Mouse (Mus musculus) B cell, adult (primary cell): ENCODE data around the gene Zg16. TPM values are rescaled to one million over a fixed set of nuclear protein-coding genes. Genes with fewer than 3 reads are reported as not detected.

Experiments used
- total RNA-seq: library from RNA; stranded (reverse); gene quantifications from 4 replicates; pipeline ENCODE4 v1.2.4, GENCODE M21; 2023; ENCODE audit not compliant: inconsistent age

Gene Zg16
- 2.3 to 4.0 TPM (median 2.6 TPM) in 3 of 4 replicates, not detected in the other for total RNA-seq

DNA sequence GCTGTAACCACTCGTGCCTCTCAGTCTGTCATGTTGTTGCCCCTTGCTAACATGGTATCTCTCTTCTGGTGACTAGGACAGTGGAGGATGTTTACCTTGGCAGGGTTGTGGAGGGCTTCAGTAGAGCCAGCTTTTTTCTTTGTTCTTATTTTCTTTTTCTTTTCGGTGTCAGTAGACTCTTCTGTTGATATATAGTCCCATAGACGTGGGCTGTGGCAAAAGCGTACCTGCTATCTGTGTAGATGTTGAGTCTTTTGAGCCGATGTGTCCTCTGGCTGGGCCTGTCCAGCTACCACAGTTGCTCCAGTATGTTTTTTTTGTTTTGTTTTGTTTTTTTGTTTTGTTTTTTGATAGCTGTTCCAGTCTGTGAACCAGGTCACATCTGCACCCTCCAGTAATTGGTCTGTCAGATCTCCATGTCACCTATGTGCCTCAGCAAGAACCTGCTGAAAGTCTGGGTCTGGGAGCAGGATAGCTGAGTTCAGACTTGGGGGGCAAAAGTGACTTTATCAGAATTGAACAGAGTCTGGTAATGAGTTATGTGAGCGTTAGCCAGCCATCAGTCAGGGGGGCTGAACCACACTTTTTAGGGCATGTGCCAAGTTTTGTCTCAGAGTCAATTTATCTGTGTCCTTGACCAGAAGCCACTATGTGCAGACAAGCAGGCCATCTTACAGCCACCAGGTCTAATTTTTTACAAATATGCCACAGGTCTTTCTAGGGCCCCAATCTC is at the start of gene Zg16:
TSS of gene Zg16 (minus strand) at position 51 of the 733 bp plus-strand sequence.

DNA sequence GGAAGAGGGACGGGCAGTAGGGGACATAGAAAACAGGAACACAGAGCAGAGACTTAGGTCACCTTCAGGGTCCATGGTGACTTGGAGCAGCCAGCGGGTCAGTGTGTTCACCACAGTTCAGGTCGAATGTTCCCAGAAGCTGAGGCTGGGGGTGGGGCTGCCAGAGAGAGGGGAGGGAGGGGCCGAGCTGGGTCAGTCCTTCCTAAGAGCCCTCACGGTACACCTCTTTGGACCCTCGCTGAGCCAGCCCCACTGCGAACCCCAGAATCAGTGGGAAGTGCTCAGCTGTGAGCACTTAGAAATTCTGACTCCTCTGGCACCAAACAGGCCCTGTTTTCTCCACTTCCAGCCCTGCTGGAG is 34.8 kb upstream of the Zg16 start, which contains the start of gene Qprt:
TSS of gene Qprt (minus strand) at position 316 of the 360 bp plus-strand sequence.

GRCm38 (mm10) chr7:127091114-127091896 is 4.2 kb upstream of the Zg16 start, which contains the start of gene AI467606:
AI467606 (plus strand) TSS chr7:127091359.

DNA sequence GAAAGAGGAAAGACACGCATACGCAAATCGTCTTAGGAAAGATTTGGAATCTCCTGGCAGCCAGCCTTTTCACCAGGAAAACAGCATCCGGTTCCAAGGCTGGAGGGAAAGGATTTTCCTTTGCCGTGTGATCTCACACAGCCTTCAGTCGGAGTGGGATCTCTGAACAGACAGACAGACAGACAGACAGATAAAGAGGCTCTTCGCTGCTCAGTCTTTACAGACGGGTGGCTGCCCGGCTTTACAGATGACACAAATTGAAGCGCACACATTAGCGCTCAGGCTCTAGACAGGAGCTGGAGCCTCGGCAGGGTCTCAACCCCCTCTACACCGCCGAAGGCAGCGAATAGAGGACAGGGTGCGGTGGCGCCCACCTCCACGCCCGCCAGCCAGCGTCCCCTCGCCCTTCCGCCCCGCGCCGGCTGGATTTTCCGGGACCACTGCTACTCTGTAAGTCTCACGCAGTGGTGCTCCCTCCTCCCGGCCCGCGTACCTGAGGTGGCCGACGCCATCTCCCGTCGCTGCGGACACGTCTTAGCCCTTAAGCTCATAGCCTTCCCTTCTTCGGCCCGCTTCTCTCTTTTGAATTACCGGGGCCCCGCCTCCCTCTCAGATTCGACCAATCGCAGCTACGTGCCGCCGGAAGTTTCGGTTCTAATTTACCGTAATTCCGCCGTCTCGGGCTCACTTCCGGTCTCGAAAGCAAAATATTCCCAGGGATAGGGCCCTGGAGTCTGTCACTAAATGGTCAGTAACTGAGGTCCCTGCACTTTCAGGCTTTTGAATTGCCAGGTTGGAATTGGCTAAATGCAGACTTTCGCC is 45.1 kb downstream of the Zg16 start, which contains the start of gene Kif22:
TSS of gene Kif22 (minus strand) at position 621 of the 822 bp plus-strand sequence.

GRCm38 (mm10) chr7:127026984-127027726 is 60.0 kb downstream of the Zg16 start, which contains the start of gene Maz:
Maz (minus strand) TSS chr7:127027037.

DNA sequence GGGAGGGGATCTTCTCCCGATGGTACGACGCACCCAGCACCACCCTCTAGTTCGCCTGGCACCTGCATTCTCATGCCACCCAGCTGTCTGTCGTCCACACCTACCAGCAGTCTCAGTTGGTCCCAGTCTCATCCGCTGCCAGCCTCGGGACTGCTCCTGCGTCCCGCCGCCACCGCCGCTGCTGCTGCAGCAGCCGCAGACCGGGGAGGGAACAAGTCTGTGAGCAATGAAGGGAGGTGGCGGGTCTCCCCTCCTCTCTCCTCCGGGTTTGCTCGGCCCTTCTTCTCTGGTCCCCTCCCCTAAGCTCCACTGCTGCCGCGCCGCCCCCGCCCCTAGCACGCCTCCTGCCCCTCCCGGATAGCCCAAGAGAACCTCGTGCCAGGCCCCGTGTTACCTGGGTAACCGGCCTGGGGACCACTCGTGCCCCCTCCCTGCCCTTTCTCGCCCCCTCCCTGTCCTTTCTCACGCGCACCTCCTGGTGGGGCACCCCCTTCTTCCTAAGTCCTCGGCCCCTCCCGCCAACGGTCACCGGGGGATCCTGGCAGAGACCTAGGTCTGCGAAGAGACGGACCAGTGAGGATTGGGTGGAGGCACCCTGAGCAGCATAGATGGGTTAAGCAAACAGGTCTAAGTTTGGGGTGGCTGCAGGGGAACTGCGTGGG is 66.1 kb downstream of the Zg16 start, which contains the start of the genes Gm42742 and Prrt2:
TSS of gene Gm42742 (minus strand) at position 197 of the 662 bp plus-strand sequence.
TSS of gene Prrt2 (minus strand) at position 311 of the 662 bp plus-strand sequence.

GRCm38 (mm10) chr7:127016971-127017949 is 69.9 kb downstream of the Zg16 start, which contains the start of gene Pagr1a:
Pagr1a (minus strand) TSS chr7:127017352.

GRCm38 (mm10) chr7:127016481-127016485 is 70.8 kb downstream of the Zg16 start, which contains the start of gene Pagr1b:
Pagr1b (minus strand) TSS chr7:127016484.

DNA sequence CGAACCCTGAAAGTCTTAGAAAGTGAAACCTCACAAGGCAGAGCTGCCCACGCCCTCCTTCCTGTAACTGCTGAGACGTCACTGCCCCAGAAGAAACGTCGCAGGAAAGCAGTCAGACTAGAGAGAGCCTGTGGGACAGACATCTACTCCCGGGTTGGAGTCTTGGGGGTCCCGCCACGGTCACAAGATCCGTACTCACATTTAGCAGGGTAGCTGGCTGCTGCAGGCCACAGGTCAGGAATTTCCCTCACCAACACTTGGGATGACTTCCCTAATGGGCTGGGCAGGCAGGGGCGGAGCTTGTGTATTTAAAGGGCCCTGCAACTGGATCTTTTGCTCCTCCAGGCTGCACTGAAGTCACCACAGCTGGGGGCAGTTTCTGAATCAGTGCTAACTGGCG is 72.8 kb downstream of the Zg16 start, which contains the start of gene Mvp:
TSS of gene Mvp (minus strand) at position 302 of the 400 bp plus-strand sequence.

Other genes starting within 250 kb of the Zg16 start
- not detected in 4 replicates for gene Doc2a, start 239.9 kb downstream of the Zg16 start, total RNA-seq
- 19.8 to 34.1 TPM (median 25.1 TPM) in 4 replicates for gene Hirip3, start 225.4 kb downstream of the Zg16 start, total RNA-seq
- gene Ino80e, start 225.0 kb downstream of the Zg16 start, total RNA-seq, result 80.6 to 105 TPM (median 95.0 TPM) in 4 replicates
- 86.7 to 99.4 TPM (median 89.7 TPM) in 4 replicates for gene Taok2, start 202.6 kb downstream of the Zg16 start, total RNA-seq
- gene Tmem219, start 164.4 kb downstream of the Zg16 start, total RNA-seq, result 36.7 to 44.6 TPM (median 41.0 TPM) in 4 replicates
- 34.7 to 41.2 TPM (median 38.6 TPM) in 4 replicates for gene Kctd13, start 158.4 kb downstream of the Zg16 start, total RNA-seq
- gene Asphd1, start 137.7 kb downstream of the Zg16 start, total RNA-seq, result not detected in 4 replicates
- 4.5 to 6.9 TPM (median 5.5 TPM) in 4 replicates for gene Sez6l2, start 136.8 kb downstream of the Zg16 start, total RNA-seq
- gene Cdipt, start 111.4 kb downstream of the Zg16 start, total RNA-seq, result 66.9 to 70.5 TPM (median 68.4 TPM) in 4 replicates
- gene Cdiptos, start 111.2 kb downstream of the Zg16 start, total RNA-seq, result 0.54 to 1.4 TPM (median 1.3 TPM) in 4 replicates
- gene Mvp, start 72.7 kb downstream of the Zg16 start, total RNA-seq, result 41.1 to 44.2 TPM (median 42.9 TPM) in 4 replicates
- gene Pagr1b, start 70.8 kb downstream of the Zg16 start, total RNA-seq, result 6.5 to 7.8 TPM (median 6.7 TPM) in 3 of 4 replicates, not detected in the other
- gene Pagr1a, start 70.0 kb downstream of the Zg16 start, total RNA-seq, result 3.8 to 30.1 TPM (median 20.5 TPM) in 3 of 4 replicates, not detected in the other
- 26.9 to 42.2 TPM (median 37.4 TPM) in 4 replicates for gene Gm42742, start 66.2 kb downstream of the Zg16 start, total RNA-seq
- 1.2 to 1.6 TPM (median 1.4 TPM) in 4 replicates for gene Prrt2, start 66.1 kb downstream of the Zg16 start, total RNA-seq
- gene Maz, start 60.3 kb downstream of the Zg16 start, total RNA-seq, result 211 to 222 TPM (median 215 TPM) in 4 replicates
- 2.8 to 4.5 TPM (median 3.0 TPM) in 4 replicates for gene Kif22, start 44.9 kb downstream of the Zg16 start, total RNA-seq
- gene AI467606, start 4.0 kb upstream of the Zg16 start, total RNA-seq, result 46.0 to 63.9 TPM (median 57.5 TPM) in 4 replicates
- 0.42 to 1.1 TPM (median 0.59 TPM) in 4 replicates for gene Qprt, start 34.9 kb upstream of the Zg16 start, total RNA-seq
- gene Spn, start 50.5 kb upstream of the Zg16 start, total RNA-seq, result 6.5 to 8.8 TPM (median 7.3 TPM) in 4 replicates
- gene Cd2bp2, start 108.7 kb upstream of the Zg16 start, total RNA-seq, result 76.0 to 79.5 TPM (median 77.9 TPM) in 4 replicates
- gene Tbc1d10b, start 121.1 kb upstream of the Zg16 start, total RNA-seq, result 54.5 to 63.3 TPM (median 58.6 TPM) in 4 replicates
- gene Mylpf, start 121.6 kb upstream of the Zg16 start, total RNA-seq, result 5.3 to 13.4 TPM (median 8.4 TPM) in 4 replicates
- gene Zfp553, start 145.7 kb upstream of the Zg16 start, total RNA-seq, result 9.1 to 13.5 TPM (median 10.3 TPM) in 4 replicates
- gene Sept1, start 145.8 kb upstream of the Zg16 start, total RNA-seq, result 393 to 439 TPM (median 415 TPM) in 4 replicates
- 14.8 to 24.2 TPM (median 17.5 TPM) in 4 replicates for gene Zfp771, start 156.9 kb upstream of the Zg16 start, total RNA-seq
- 13.9 to 18.3 TPM (median 14.3 TPM) in 4 replicates for gene Dctpp1, start 173.4 kb upstream of the Zg16 start, total RNA-seq
- gene Sephs2, start 186.7 kb upstream of the Zg16 start, total RNA-seq, result 28.1 to 30.4 TPM (median 28.4 TPM) in 4 replicates
- 116 to 127 TPM (median 121 TPM) in 4 replicates for gene Itgal, start 208.9 kb upstream of the Zg16 start, total RNA-seq